Mouse (Mus musculus) thymus, adult 2 months (tissue): ENCODE measurements around the gene Mark3.
"Not testable (repeated sequence)": the region's sequence is repeated elsewhere in the genome, so short reads cannot be mapped to it uniquely, and the experiment has no call there.

Experiments
- CTCF ChIP-seq: fragments of 200-500 bp; IDR thresholded peaks from 2 replicates; pipeline ENCODE4 v1.5.1; 2012; ENCODE audit warnings: mild to moderate bottlenecking, control low read depth, low read length, moderate library complexity, borderline replicate concordance; ENCODE audit not compliant: control insufficient read depth, poor library complexity, insufficient read depth; ENCODE audit errors: extremely low read depth
- POLR2A ChIP-seq: fragments of 200-500 bp; IDR thresholded peaks from 2 replicates; pipeline ENCODE4 v1.6.1; 2012; ENCODE audit warnings: mild to moderate bottlenecking, low read length, control low read depth, moderate library complexity; ENCODE audit not compliant: control insufficient read depth, poor library complexity, insufficient read depth; ENCODE audit errors: extremely low read depth

GRCm38 (mm10) chr12:111661554-111661953 is 87.2 kb downstream of the Mark3 start:
- TF ChIP-seq CTCF, POLR2A: not testable (repeated sequence)
